Mouse (Mus musculus): ENCODE results near the gene Des.

- TF ChIP-seq CTCF (IDR thresholded peaks at IDR 0.05 in 2 of 3, conservative IDR thresholded peaks at IDR 0.05 in 1 of 3; ENCODE audit: control insufficient read depth in 1 of 3, insufficient read depth in 1 of 3, low read depth in 2 of 3, low read length in 3 of 3, poor library complexity in 1 of 3, severe bottlenecking in 1 of 3) (no peak), ZNF384 (IDR thresholded peaks at IDR 0.05; ENCODE audit: low read depth, low read length) (no peak), E2F4 (IDR thresholded peaks at IDR 0.05; ENCODE audit: borderline replicate concordance, low read depth, low read length) (no peak), GATA1 (IDR thresholded peaks at IDR 0.05; ENCODE audit: low read depth, low read length) (no peak), POLR2AphosphoS2 (IDR thresholded peaks at IDR 0.05; ENCODE audit: low read length) (no peak), ETS1 (IDR thresholded peaks at IDR 0.05; ENCODE audit: low read depth, low read length) (no peak), CHD2 (IDR thresholded peaks at IDR 0.05; ENCODE audit: low read length) (no peak), ZKSCAN1 (IDR thresholded peaks at IDR 0.05; ENCODE audit: low read depth, low read length) (no peak), POLR2A (IDR thresholded peaks at IDR 0.05; ENCODE audit: control insufficient read depth in 1 of 2, insufficient read depth in 1 of 2, low read depth in 1 of 2, low read length in 2 of 2, poor library complexity in 1 of 2) (no peak), NRF1 (IDR thresholded peaks at IDR 0.05; ENCODE audit: insufficient read depth, low read depth, low read length, poor library complexity, severe bottlenecking) (no peak), CHD1 (IDR thresholded peaks at IDR 0.05; ENCODE audit: low read depth, low read length) (no peak), EP300 (IDR thresholded peaks at IDR 0.05; ENCODE audit: low read depth in 1 of 2, low read length in 2 of 2) (no peak), MAFK (IDR thresholded peaks at IDR 0.05; ENCODE audit: borderline replicate concordance, low read depth, low read length) (no peak), MAX (IDR thresholded peaks at IDR 0.05; ENCODE audit: low read length) (no peak)
These were observed 15.1 kb downstream of the Des start, which contains the start of gene Speg for GRCm38 (mm10) chr1:75374950-75375936.
